Mouse (Mus musculus) heart, embryonic 10.5 days (tissue): ENCODE measurements at regions not wholly inside any gene's neighbourhood (a gene's known extent, or its start where the extent isn't known, plus 50 kb on each side); places are given as distances from the start of the nearest gene placed in this dataset.

Experiments used
- DNase-seq: peaks from one replicate; pipeline ENCODE4 v3.0.0-alpha.2; 2017; ENCODE audit warnings: low spot score
- H3K27ac ChIP-seq: fragments of 300-500 bp; sonication (generic); 2 replicates; pipeline ENCODE4 v1.5.1; 2016; ENCODE audit warnings: mild to moderate bottlenecking
- H3K27me3 ChIP-seq: fragments of 300-500 bp; sonication (generic); 2 replicates; pipeline ENCODE4 v1.6.1; 2016; ENCODE audit warnings: mild to moderate bottlenecking; ENCODE audit not compliant: poor library complexity, insufficient read depth, severe bottlenecking
- H3K36me3 ChIP-seq: fragments of 300-500 bp; sonication (generic); 2 replicates; pipeline ENCODE4 v1.6.1; 2016; ENCODE audit warnings: mild to moderate bottlenecking, moderate library complexity
- H3K4me1 ChIP-seq: fragments of 300-500 bp; sonication (generic); 2 replicates; pipeline ENCODE4 v1.6.1; 2016; ENCODE audit warnings: mild to moderate bottlenecking
- H3K4me3 ChIP-seq: fragments of 300-500 bp; sonication (generic); 2 replicates; pipeline ENCODE4 v1.5.1; 2016; ENCODE audit warnings: mild to moderate bottlenecking, moderate library complexity
- H3K9me3 ChIP-seq: fragments of 300-500 bp; sonication (generic); 2 replicates; pipeline ENCODE4 v1.6.1; 2016; ENCODE audit warnings: mild to moderate bottlenecking, moderate library complexity
- WGBS: fragments of 180-500 bp; shearing (Covaris S2); methylation state at CpG from one replicate; pipeline ENCODE4 v1.1.7; 2016; 5-methylcytosine and 5-hydroxymethylcytosine counted together

DNA sequence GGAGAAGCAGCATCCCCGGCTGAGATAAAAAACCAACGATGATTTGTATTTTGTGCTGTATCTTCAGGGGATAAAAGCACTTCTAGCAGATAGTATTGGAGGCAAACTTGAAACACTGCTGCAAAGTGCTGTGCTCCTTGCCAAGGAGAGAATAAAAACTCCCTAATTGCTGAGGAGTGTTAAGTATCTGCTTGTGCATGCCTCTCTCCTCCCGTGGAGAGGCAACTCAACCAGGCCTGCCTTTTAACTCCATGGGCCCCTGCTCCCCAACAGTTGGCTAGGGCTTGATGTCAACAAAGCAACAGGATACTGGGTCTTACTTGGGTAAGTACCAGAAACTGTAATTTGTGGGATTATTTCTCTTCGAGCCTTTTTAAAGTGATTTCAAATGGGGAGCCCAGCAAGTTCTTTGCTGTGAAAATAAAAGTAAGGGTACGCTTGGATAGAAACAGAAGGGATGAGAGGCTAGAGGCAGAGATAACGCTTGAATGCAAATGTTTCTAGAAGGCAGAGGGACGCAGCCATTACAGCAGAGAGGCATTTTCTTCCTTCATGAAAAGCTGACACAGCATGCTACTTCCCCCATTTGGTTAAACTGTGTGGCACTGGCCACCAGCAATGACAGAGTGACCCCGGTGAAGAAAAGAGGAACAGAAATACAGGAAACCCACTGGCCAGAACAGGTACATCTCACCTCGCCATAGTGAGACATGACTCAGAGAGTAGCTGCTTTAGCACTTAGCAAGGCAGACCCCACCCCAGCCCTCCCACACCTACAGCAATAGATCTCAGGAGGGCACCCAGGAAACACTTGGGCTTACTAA is 369.0 kb upstream of the Spred2 start:
- DNase-seq, result no peak
- Histone ChIP-seq H3K4me3 (no peak overlapping the region), H3K27ac (no peak overlapping the region), H3K27me3 (no peaks in the 10 kb centered on the region), H3K9me3 (no peaks in the 10 kb centered on the region), H3K4me1 (no peaks in the 10 kb centered on the region), H3K36me3 (no peaks in the 10 kb centered on the region)
- 69% methylated on average over 9 of the region's 9 CpGs for WGBS

DNA sequence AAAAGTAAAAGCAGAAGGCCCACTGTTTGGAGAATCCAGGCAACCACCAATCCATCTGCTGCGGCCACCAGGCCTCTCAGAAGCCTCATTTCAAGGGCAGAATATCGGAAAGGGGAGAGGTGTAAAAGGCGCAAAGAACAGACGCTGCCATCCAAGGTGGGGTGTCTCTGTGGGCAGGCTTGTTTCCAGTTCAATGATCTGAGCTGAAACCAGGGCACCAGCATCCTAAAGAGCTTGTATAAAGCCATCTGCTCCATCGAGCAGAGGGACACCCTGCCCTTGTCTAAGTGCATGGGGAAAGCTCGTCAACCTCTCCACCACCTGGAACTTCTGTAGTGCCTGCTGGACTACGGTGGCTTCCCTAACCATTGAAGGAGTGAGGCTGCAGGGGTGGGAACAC is 363.7 kb upstream of the Spred2 start:
- H3K36me3 ChIP-seq, result no peaks in the 10 kb centered on the region
- H3K27ac ChIP-seq, result no peak overlapping the region
- DNase-seq, result no peak
- H3K9me3 ChIP-seq, result no peaks in the 10 kb centered on the region
- no peaks in the 10 kb centered on the region for H3K4me1 ChIP-seq
- 79% methylated on average over 7 of the region's 7 CpGs for whole genome bisulfite sequencing
- H3K4me3 ChIP-seq, result no peak overlapping the region
- no peaks in the 10 kb centered on the region for H3K27me3 ChIP-seq

- Histone ChIP-seq H3K27ac (no peak overlapping the region), H3K9me3 (no peaks in the 10 kb centered on the region), H3K4me1 (no peaks in the 10 kb centered on the region), H3K27me3 (no peaks in the 10 kb centered on the region), H3K4me3 (no peak overlapping the region), H3K36me3 (no peaks in the 10 kb centered on the region)
- DNase-seq, result no peak
- 87% methylated on average over 4 of the region's 4 CpGs for WGBS
Observed at GRCm38 (mm10) chr11:19562668-19563067, 361.5 kb upstream of the Spred2 start.

DNA sequence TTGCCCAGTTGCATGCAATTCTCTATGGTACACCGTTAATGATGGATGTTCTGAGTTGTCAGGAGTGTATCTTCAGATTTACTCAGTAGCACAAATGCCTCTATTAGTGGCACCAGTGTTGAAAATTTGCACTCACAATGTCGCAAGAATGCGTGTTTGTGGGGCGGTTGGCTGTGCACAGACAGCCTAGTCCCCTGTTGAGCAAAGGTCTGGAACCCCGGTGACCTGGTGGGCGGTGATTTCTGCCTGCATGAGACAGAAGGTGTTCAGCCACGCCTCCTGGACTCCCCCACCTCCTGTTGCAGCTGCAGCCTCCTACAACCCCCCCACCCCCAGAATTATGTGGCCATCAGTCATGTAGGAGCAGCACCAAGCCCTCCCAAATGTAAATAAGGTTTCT is 338.9 kb upstream of the Spred2 start:
- no peak for DNase-seq
- H3K36me3 ChIP-seq, result no peaks in the 10 kb centered on the region
- no peaks in the 10 kb centered on the region for H3K4me1 ChIP-seq
- no peak overlapping the region for H3K27ac ChIP-seq
- whole genome bisulfite sequencing, result 82% methylated on average over 7 of the region's 7 CpGs
- no peak overlapping the region for H3K4me3 ChIP-seq
- H3K9me3 ChIP-seq, result no peaks in the 10 kb centered on the region
- H3K27me3 ChIP-seq, result no peaks in the 10 kb centered on the region

DNA sequence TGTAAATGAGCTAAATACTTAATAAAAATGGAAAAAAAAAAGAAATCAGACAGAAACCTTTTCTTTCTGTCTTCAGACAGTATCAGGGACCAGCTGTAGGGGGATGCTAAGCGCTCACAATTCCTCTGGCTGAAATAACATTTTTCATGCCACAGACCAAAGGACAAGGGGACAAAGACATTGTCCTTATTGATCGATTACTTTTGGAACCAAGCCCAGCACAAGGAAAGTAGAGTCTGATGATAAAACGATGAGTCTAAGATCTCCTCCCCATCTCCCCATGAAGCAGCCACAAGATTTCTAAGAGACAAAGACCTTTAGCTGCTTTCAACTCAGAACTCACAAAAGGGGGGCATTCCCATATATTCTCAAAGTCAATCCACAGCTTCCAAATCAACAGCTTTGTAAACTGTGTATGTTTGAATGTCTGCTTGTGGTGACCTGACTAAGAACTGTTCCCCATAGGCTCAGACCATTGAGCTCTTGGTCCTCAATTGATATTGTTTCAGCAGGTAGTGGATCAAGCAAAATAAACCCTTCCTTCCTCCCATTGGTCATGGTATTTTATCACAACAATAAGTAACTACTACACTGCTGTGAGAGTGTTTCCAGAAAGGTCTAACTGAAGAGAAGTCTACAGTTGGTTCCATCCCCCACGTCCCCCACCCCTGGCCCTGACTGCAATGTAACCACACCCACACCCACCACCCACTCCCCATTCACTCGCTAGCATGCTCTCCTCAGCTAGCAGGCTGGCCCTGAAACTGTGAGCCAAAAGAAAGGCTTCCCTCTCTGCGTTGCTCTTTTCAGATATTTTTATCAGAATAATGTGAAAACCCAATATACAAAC is 331.4 kb upstream of the Spred2 start:
- 81% methylated on average over 6 of the region's 6 CpGs for WGBS
- Histone ChIP-seq H3K27ac (no peak overlapping the region), H3K4me3 (no peak overlapping the region), H3K4me1 (no peaks in the 10 kb centered on the region), H3K27me3 (no peaks in the 10 kb centered on the region), H3K9me3 (no peaks in the 10 kb centered on the region), H3K36me3 (no peaks in the 10 kb centered on the region)
- DNase-seq, result no peak

- no peak for DNase-seq
- Histone ChIP-seq H3K36me3 (no peaks in the 10 kb centered on the region), H3K4me3 (no peak overlapping the region), H3K27ac (no peak overlapping the region), H3K27me3 (no peaks in the 10 kb centered on the region), H3K9me3 (no peaks in the 10 kb centered on the region), H3K4me1 (no peaks in the 10 kb centered on the region)
- WGBS, result 84% methylated on average over 4 of the region's 4 CpGs
Observed at GRCm38 (mm10) chr11:19595107-19595506, 329.1 kb upstream of the Spred2 start.

GRCm38 (mm10) chr11:19596336-19596735 is 327.8 kb upstream of the Spred2 start:
- DNase-seq, result no peak
- Histone ChIP-seq H3K4me1 (no peaks in the 10 kb centered on the region), H3K27ac (no peak overlapping the region), H3K27me3 (no peaks in the 10 kb centered on the region), H3K36me3 (no peaks in the 10 kb centered on the region), H3K9me3 (no peaks in the 10 kb centered on the region), H3K4me3 (no peak overlapping the region)

DNA sequence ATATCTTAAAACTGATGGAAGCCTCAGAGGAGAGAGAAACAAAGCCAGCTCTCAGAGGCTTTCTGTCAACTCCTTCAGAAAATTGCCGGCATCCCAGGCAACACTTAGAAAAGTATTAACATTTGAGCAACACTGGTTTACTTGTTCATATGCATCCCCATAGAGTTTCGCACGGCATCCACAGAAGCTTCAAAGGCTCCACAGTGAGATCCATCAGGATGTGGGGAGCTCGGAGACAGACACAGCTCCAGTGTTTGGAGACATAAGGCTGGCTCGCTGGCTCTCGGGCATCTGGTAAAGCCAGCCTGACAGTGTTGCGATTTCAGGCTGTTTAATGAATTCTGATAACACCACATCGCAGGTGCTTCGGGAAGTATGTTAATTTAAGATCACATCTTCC is 324.7 kb upstream of the Spred2 start:
- no peak for DNase-seq
- H3K9me3 ChIP-seq, result no peaks in the 10 kb centered on the region
- 90% methylated on average over 9 of the region's 9 CpGs for WGBS

DNA sequence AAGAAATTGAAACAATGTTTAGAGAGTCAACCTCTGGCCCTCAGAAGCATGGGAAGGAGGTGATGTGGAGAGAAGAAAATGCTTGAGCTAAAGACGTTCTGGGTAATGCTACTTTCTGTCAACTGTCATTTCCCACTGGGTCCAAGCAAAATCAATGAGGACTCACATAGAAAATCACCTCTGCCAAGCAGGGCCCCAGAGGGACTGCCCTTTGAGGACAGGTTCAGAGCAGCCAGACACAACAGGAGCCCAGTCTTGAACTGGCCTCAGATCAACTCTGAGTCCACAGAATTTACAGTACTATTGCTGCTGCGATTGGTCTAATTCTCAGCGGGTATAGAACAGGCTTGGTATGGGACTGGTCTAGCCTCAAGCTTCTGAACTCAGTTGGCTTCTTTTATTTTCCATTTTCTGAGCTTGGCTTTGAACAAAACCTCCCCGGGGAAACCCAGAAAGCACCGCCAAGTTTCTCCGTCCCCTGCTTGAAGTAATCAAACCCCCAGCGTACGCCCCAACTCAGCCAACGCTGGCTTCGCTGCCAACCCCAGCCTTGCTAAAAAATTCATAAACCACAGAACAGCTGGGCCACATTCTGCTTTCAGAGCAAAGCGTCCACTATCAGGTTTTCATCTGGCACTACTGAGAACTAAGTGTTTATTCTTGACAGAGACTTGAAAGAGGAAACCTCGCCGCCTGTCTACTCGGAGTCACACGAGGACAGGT is 322.8 kb upstream of the Spred2 start:
- Histone ChIP-seq H3K4me3 (no peak overlapping the region), H3K27ac (no peak overlapping the region), H3K4me1 (no peaks in the 10 kb centered on the region), H3K9me3 (no peaks in the 10 kb centered on the region), H3K36me3 (no peaks in the 10 kb centered on the region), H3K27me3 (no peaks in the 10 kb centered on the region)
- 88% methylated on average over 15 of the region's 15 CpGs for WGBS
- DNase-seq, result no peak

More for the DNA sequence above, 324.7 kb upstream of the Spred2 start:
- Histone ChIP-seq H3K4me1 (no peaks in the 10 kb centered on the region), H3K27ac (no peak overlapping the region), H3K27me3 (no peaks in the 10 kb centered on the region), H3K36me3 (no peaks in the 10 kb centered on the region), H3K4me3 (no peak overlapping the region)

GRCm38 (mm10) chr11:19602496-19602895 is 321.7 kb upstream of the Spred2 start:
- H3K27ac ChIP-seq, result no peak overlapping the region
- no peaks in the 10 kb centered on the region for H3K4me1 ChIP-seq
- no peaks in the 10 kb centered on the region for H3K27me3 ChIP-seq
- H3K9me3 ChIP-seq, result no peaks in the 10 kb centered on the region
- no peaks in the 10 kb centered on the region for H3K36me3 ChIP-seq
- 93% methylated on average over 5 of the region's 5 CpGs for WGBS
- DNase-seq, result no peak
- H3K4me3 ChIP-seq, result no peak overlapping the region

GRCm38 (mm10) chr11:19605602-19606001 is 318.6 kb upstream of the Spred2 start:
- Histone ChIP-seq H3K4me1 (no peaks in the 10 kb centered on the region), H3K36me3 (no peaks in the 10 kb centered on the region), H3K4me3 (no peak overlapping the region), H3K9me3 (no peaks in the 10 kb centered on the region), H3K27me3 (no peaks in the 10 kb centered on the region), H3K27ac (no peak overlapping the region)
- 78% methylated on average over 4 of the region's 4 CpGs for WGBS
- DNase-seq, result no peak

- no peak for DNase-seq
- Histone ChIP-seq H3K4me3 (no peak overlapping the region), H3K27me3 (no peaks in the 10 kb centered on the region), H3K27ac (no peak overlapping the region), H3K36me3 (no peaks in the 10 kb centered on the region), H3K9me3 (no peaks in the 10 kb centered on the region), H3K4me1 (no peaks in the 10 kb centered on the region)
- WGBS, result 92% methylated on average over 8 of the region's 8 CpGs
Observed at GRCm38 (mm10) chr11:19606943-19607342, 317.2 kb upstream of the Spred2 start.

DNA sequence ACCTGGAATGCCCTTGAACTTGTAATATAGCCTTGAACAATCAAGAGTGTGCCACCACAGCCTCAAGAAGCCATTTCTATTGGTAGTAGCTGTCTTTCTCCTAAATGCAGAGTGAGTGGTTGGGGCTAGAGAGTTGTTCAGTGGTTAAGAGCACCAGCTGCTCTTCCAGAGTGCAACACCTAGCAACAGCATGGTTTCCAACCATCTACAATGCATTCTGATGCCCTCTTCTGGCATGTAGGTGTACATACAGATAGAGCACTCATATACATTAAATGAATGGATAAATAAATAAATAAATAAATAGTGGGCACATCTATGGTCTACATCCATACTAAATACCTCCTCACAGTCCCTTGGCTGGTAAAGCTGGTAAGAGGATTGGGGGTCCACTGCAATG is 316.2 kb upstream of the Spred2 start:
- no peak for DNase-seq
- Histone ChIP-seq H3K4me3 (no peak overlapping the region), H3K9me3 (no peaks in the 10 kb centered on the region), H3K4me1 (no peaks in the 10 kb centered on the region), H3K36me3 (no peaks in the 10 kb centered on the region), H3K27me3 (no peaks in the 10 kb centered on the region), H3K27ac (no peak overlapping the region)
